Mouse (Mus musculus) ES-CJ7 (cell line): ENCODE results near the gene Chmp2a.
"Not testable (repeated sequence)": the region's sequence is repeated elsewhere in the genome, so short reads cannot be mapped to it uniquely, and the experiment has no call there.

Experiments
- DNase-seq: peaks from one replicate; pipeline ENCODE4 v3.0.0; 2011; ENCODE audit warnings: low read depth, low spot score

Chmp2a gene

GRCm38 (mm10) chr7:13034148-13034977 lies at the start of gene Chmp2a:
Gene Chmp2a (minus strand): TSS chr7:13034807.
- peak; percentile 98 for DNase-seq

GRCm38 (mm10) chr7:13072293-13072692 lies 37.7 kb upstream of the Chmp2a start:
- no peak for DNase-seq

- not testable (repeated sequence) for DNase-seq
Observed at GRCm38 (mm10) chr7:13063399-13063798, 28.8 kb upstream of the Chmp2a start.

GRCm38 (mm10) chr7:13059536-13059935 lies 24.9 kb upstream of the Chmp2a start:
- peak; percentile 91 for DNase-seq

GRCm38 (mm10) chr7:13056913-13057700 lies 22.5 kb upstream of the Chmp2a start:
- DNase-seq: peak; percentile 77

- DNase-seq: peak; percentile 99
Observed at GRCm38 (mm10) chr7:13054287-13055010, 19.8 kb upstream of the Chmp2a start, which contains the start of gene Mzf1. Gene Mzf1 (minus strand): TSS chr7:13054764.

- DNase-seq: no peak
Observed at GRCm38 (mm10) chr7:13053961-13054286, 19.3 kb upstream of the Chmp2a start.

- DNase-seq: peak; percentile 12
Observed at GRCm38 (mm10) chr7:13053501-13053900, 18.9 kb upstream of the Chmp2a start.

GRCm38 (mm10) chr7:13053001-13053400 lies 18.4 kb upstream of the Chmp2a start:
- DNase-seq: no peak

GRCm38 (mm10) chr7:13046084-13046483 lies 11.5 kb upstream of the Chmp2a start:
- peak; percentile 84 for DNase-seq

GRCm38 (mm10) chr7:13044254-13044625 lies 9.6 kb upstream of the Chmp2a start:
- DNase-seq: no peak

- no peak for DNase-seq
Observed at GRCm38 (mm10) chr7:13043445-13044253, 9.0 kb upstream of the Chmp2a start.

GRCm38 (mm10) chr7:13043120-13043444 lies 8.5 kb upstream of the Chmp2a start:
- no peak for DNase-seq

- DNase-seq: no peak
Observed at GRCm38 (mm10) chr7:13042511-13042910, 7.9 kb upstream of the Chmp2a start.

GRCm38 (mm10) chr7:13041256-13041655 lies 6.6 kb upstream of the Chmp2a start:
- no peak for DNase-seq

GRCm38 (mm10) chr7:13039181-13039580 lies 4.6 kb upstream of the Chmp2a start:
- no peak for DNase-seq

- DNase-seq: no peak
Observed at GRCm38 (mm10) chr7:13038621-13039169, 4.1 kb upstream of the Chmp2a start.

- DNase-seq: peak; percentile 94
Observed at GRCm38 (mm10) chr7:13037901-13038555, 3.4 kb upstream of the Chmp2a start, which contains the start of gene Ube2m. Gene Ube2m (minus strand): TSS chr7:13038275.

- no peak for DNase-seq
Observed at GRCm38 (mm10) chr7:13037366-13037765, 2.8 kb upstream of the Chmp2a start.

GRCm38 (mm10) chr7:13036806-13037205 lies 2.2 kb upstream of the Chmp2a start:
- DNase-seq: no peak
